Mouse (Mus musculus): ENCODE data around the gene Acmsd.

DNA sequence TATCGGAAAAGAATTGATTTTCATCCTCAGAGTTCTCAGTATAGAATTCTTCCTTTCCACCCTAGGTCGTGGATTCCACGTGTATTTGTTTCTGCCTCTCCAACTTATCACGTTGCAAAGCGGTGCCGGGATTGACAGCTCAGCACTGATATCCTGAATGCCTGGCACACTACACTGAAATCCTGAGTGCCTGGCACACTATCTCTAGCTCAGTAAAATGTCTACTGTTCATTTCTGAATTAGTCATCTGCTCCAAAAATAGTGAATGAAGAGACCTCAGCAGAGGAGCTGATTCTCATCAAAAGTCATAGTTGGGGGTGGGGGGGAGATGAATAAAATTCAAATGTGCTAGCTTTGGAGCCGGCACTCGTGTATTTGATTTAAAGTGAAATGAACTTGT is 12.8 kb upstream of the Acmsd start:
- TF ChIP-seq EP300 (IDR thresholded peaks at IDR 0.05; ENCODE audit: low read depth) (no peak), CTCF (IDR thresholded peaks at IDR 0.05; ENCODE audit: low read depth) (no peak)
